Mouse (Mus musculus) small intestine, adult 2 months (tissue): ENCODE measurements around the gene Trpm3. TPM values are rescaled to one million over a fixed set of nuclear protein-coding genes. Genes with fewer than 3 reads are reported as not detected.

ENCODE experiments used
- H3K27ac ChIP-seq: fragments of 200-500 bp; 2 replicates; pipeline ENCODE4 v1.5.1; 2012; ENCODE audit warnings: low read depth, low read length, control low read depth, inconsistent platforms; ENCODE audit not compliant: insufficient read depth
- H3K27me3 ChIP-seq: fragments of 200-500 bp; 2 replicates; pipeline ENCODE4 v1.6.1; 2012; ENCODE audit warnings: mild to moderate bottlenecking, moderate library complexity, low read length, inconsistent platforms; ENCODE audit not compliant: control insufficient read depth, insufficient read depth
- H3K36me3 ChIP-seq: fragments of 200-500 bp; 2 replicates; pipeline ENCODE4 v1.6.1; 2012; ENCODE audit warnings: mild to moderate bottlenecking, low read length, control low read depth, inconsistent platforms; ENCODE audit not compliant: control insufficient read depth, insufficient read depth
- H3K4me1 ChIP-seq: fragments of 200-500 bp; 2 replicates; pipeline ENCODE4 v1.6.1; 2012; ENCODE audit warnings: low read length, inconsistent platforms, mixed read lengths; ENCODE audit not compliant: control insufficient read depth, insufficient read depth, insufficient read length
- H3K4me3 ChIP-seq: fragments of 200-500 bp; 2 replicates; pipeline ENCODE4 v1.5.1; 2012; ENCODE audit warnings: low read depth, mild to moderate bottlenecking, control low read depth, inconsistent platforms, low read length, moderate library complexity
- CTCF ChIP-seq: fragments of 200-500 bp; IDR thresholded peaks from 2 replicates; pipeline ENCODE4 v1.5.1; 2012; ENCODE audit warnings: low read depth, mild to moderate bottlenecking, control low read depth, inconsistent platforms, low read length, moderate library complexity, mixed read lengths; ENCODE audit not compliant: insufficient replicate concordance, insufficient read length; ENCODE audit errors: extremely low read depth
- POLR2A ChIP-seq: fragments of 200-500 bp; IDR thresholded peaks from 2 replicates; pipeline ENCODE4 v1.6.1; 2012; ENCODE audit warnings: low read depth, mild to moderate bottlenecking, control low read depth, inconsistent platforms, low read length, moderate library complexity
- WGBS: fragments of 180-500 bp; shearing (Covaris S2); methylation state at CpG from one replicate; pipeline ENCODE4 v1.1.7; 2018; 5-methylcytosine and 5-hydroxymethylcytosine counted together
- polyA plus RNA-seq: library from polyadenylated mRNA; depleted of rRNA; stranded (reverse); fragments of >200 nt; gene quantifications from 2 replicates; pipeline ENCODE4 v1.2.3, GENCODE M21; 2012

The Trpm3 gene
- polyA plus RNA-seq, 1 experiment: 0.09 TPM

GRCm38 (mm10) chr19:22676206-22676605, 537.4 kb downstream of the Trpm3 start:
- WGBS: 82% methylated on average over 4 of the region's 4 CpGs
- Histone ChIP-seq H3K4me1 (no peaks in the 10 kb centered on the region), H3K4me3 (no peak overlapping the region), H3K36me3 (no peaks in the 10 kb centered on the region), H3K27me3 (no peaks in the 10 kb centered on the region), H3K27ac (no peak overlapping the region)
- TF ChIP-seq POLR2A (no peak), CTCF (no peak)

DNA sequence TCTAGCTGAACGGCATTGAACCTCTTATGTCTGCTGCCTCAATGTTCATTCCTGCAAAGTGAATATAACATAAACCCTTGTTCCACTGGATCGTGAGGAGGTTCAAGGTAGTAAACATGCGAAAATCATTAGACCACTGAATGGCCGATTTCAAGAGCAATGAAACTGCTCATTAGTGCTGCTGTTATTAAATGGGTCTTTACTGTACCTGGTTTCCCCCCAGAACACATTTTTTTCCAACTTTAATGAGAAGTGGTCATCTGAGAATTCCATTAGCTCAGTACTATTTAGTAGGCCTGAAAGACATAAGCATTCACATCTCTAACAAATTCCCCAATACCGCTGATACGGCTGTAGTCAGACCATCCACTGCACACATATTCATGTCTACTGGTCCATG, 543.4 kb downstream of the Trpm3 start:
- Histone ChIP-seq H3K27ac (no peak overlapping the region), H3K4me1 (no peaks in the 10 kb centered on the region), H3K4me3 (no peak overlapping the region), H3K27me3 (no peaks in the 10 kb centered on the region), H3K36me3 (no peaks in the 10 kb centered on the region)
- no peak for TF ChIP-seq POLR2A
- TF ChIP-seq CTCF: no peak
- 89% methylated on average over 6 of the region's 6 CpGs for WGBS

DNA sequence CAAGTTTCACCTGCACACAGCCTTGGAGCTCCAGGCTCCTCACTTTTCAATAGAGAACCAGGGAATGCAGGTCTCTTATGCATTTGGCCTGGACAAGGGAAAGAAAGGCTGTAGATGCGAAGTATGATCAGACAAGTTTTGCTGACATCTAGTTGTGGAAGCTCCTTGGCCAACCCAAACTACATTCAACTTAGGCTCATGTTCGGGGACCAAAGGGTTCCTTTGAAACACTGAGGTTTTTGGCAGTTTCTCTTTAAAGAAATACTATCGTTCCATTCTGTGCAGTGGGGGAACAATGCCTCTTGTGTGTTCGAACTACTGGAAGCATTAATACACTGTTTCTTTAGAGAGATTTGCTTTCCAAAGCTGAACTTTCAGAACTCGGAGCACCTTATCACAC, 553.1 kb downstream of the Trpm3 start:
- Histone ChIP-seq H3K27ac (no peak overlapping the region), H3K36me3 (no peaks in the 10 kb centered on the region), H3K4me3 (no peak overlapping the region), H3K27me3 (no peaks in the 10 kb centered on the region), H3K4me1 (no peaks in the 10 kb centered on the region)
- 84% methylated on average over 5 of the region's 5 CpGs for WGBS
- TF ChIP-seq POLR2A: no peak

GRCm38 (mm10) chr19:22692553-22692952, 553.7 kb downstream of the Trpm3 start:
- Histone ChIP-seq H3K27ac (no peak overlapping the region), H3K4me3 (no peak overlapping the region), H3K27me3 (no peaks in the 10 kb centered on the region), H3K36me3 (no peaks in the 10 kb centered on the region), H3K4me1 (no peaks in the 10 kb centered on the region)
- WGBS: 68% methylated on average over 4 of the region's 4 CpGs
- TF ChIP-seq POLR2A (no peak), CTCF (no peak)

- no peak for TF ChIP-seq CTCF
- no peak for TF ChIP-seq POLR2A
- WGBS: 72% methylated on average over 5 of the region's 5 CpGs
- H3K36me3 ChIP-seq: no peaks in the 10 kb centered on the region
- no peak overlapping the region for H3K27ac ChIP-seq
- H3K4me3 ChIP-seq: no peak overlapping the region
- H3K4me1 ChIP-seq: no peaks in the 10 kb centered on the region
- H3K27me3 ChIP-seq: no peaks in the 10 kb centered on the region
Observed at GRCm38 (mm10) chr19:22692956-22693355, 554.1 kb downstream of the Trpm3 start.

GRCm38 (mm10) chr19:22695423-22695822, 556.6 kb downstream of the Trpm3 start:
- 42% methylated on average over 2 of the region's 2 CpGs for WGBS

GRCm38 (mm10) chr19:22698737-22699136, 559.9 kb downstream of the Trpm3 start:
- Histone ChIP-seq H3K4me1 (no peaks in the 10 kb centered on the region), H3K4me3 (no peak overlapping the region), H3K36me3 (no peaks in the 10 kb centered on the region), H3K27me3 (no peaks in the 10 kb centered on the region), H3K27ac (no peak overlapping the region)
- no peak for TF ChIP-seq POLR2A
- TF ChIP-seq CTCF: no peak
- WGBS: 80% methylated on average over 4 of the region's 4 CpGs

More at GRCm38 (mm10) chr19:22695423-22695822, 556.6 kb downstream of the Trpm3 start:
- Histone ChIP-seq H3K4me1 (no peaks in the 10 kb centered on the region), H3K27ac (no peak overlapping the region), H3K4me3 (no peak overlapping the region), H3K36me3 (no peaks in the 10 kb centered on the region), H3K27me3 (no peaks in the 10 kb centered on the region)
- no peak for TF ChIP-seq CTCF
- no peak for TF ChIP-seq POLR2A
